Mouse (Mus musculus): ENCODE results near the gene Fbn1. TPM values are rescaled to one million over a fixed set of nuclear protein-coding genes. Genes with fewer than 3 reads are reported as not detected.

Gene Fbn1
- total RNA-seq, 1 experiment from 2014 or later = 28.8 TPM

GRCm38 (mm10) chr2:125498216-125498615 lies 9.6 kb downstream of the Fbn1 start:
- no peak for DNase-seq

- DNase-seq = no peak
Measured at GRCm38 (mm10) chr2:125496696-125497095, 11.1 kb downstream of the Fbn1 start.

- DNase-seq = no peak
Measured at GRCm38 (mm10) chr2:125494831-125495812, 12.7 kb downstream of the Fbn1 start.

- DNase-seq = no peak
Measured at GRCm38 (mm10) chr2:125494291-125494690, 13.5 kb downstream of the Fbn1 start.

- DNase-seq = no peak
Measured at GRCm38 (mm10) chr2:125492050-125492900, 15.5 kb downstream of the Fbn1 start.

GRCm38 (mm10) chr2:125489979-125490378 lies 17.8 kb downstream of the Fbn1 start:
- DNase-seq = no peak

GRCm38 (mm10) chr2:125484910-125485309 lies 22.9 kb downstream of the Fbn1 start:
- no peak for DNase-seq

GRCm38 (mm10) chr2:125484164-125484563 lies 23.6 kb downstream of the Fbn1 start:
- no peak for DNase-seq

- DNase-seq = no peak
Measured at GRCm38 (mm10) chr2:125481531-125482317, 26.1 kb downstream of the Fbn1 start.

- no peak for DNase-seq
Measured at GRCm38 (mm10) chr2:125481116-125481515, 26.7 kb downstream of the Fbn1 start.

- DNase-seq = no peak
Measured at GRCm38 (mm10) chr2:125480057-125480456, 27.7 kb downstream of the Fbn1 start.

GRCm38 (mm10) chr2:125478705-125479104 lies 29.1 kb downstream of the Fbn1 start:
- no peak for DNase-seq

GRCm38 (mm10) chr2:125477367-125477766 lies 30.4 kb downstream of the Fbn1 start:
- no peak for DNase-seq

GRCm38 (mm10) chr2:125476231-125476630 lies 31.6 kb downstream of the Fbn1 start:
- no peak for DNase-seq

GRCm38 (mm10) chr2:125474690-125475089 lies 33.1 kb downstream of the Fbn1 start:
- DNase-seq = no peak

GRCm38 (mm10) chr2:125473228-125473627 lies 34.6 kb downstream of the Fbn1 start:
- peak; percentile 21 for DNase-seq

GRCm38 (mm10) chr2:125471721-125472120 lies 36.1 kb downstream of the Fbn1 start:
- DNase-seq = no peak

GRCm38 (mm10) chr2:125470553-125471295 lies 37.1 kb downstream of the Fbn1 start:
- DNase-seq = no peak

- DNase-seq = no peak
Measured at GRCm38 (mm10) chr2:125464036-125464435, 43.8 kb downstream of the Fbn1 start.

GRCm38 (mm10) chr2:125459087-125459486 lies 48.7 kb downstream of the Fbn1 start:
- DNase-seq = no peak

- no peak for DNase-seq
Measured at GRCm38 (mm10) chr2:125456059-125456789, 51.6 kb downstream of the Fbn1 start.

Data from adrenal gland, postnatal 25 days (tissue).